Mouse (Mus musculus) myocyte (in vitro differentiated cells): ENCODE results near the gene Tm7sf3.

Experiments
- CEBPB ChIP-seq: IDR thresholded peaks from 2 replicates; pipeline ENCODE4 v1.6.1; 2011; ENCODE audit warnings: mild to moderate bottlenecking, moderate library complexity; ENCODE audit not compliant: poor library complexity, insufficient read depth, severe bottlenecking
- MAX ChIP-seq: IDR thresholded peaks from one replicate; pipeline ENCODE4 v1.6.1; 2011; ENCODE audit warnings: low read depth, mild to moderate bottlenecking, control low read depth
- POLR2A ChIP-seq: IDR thresholded peaks from one replicate; pipeline ENCODE4 v1.6.1; 2011; ENCODE audit warnings: low read depth, mild to moderate bottlenecking, control low read depth, moderate library complexity; ENCODE audit not compliant: insufficient read length

DNA sequence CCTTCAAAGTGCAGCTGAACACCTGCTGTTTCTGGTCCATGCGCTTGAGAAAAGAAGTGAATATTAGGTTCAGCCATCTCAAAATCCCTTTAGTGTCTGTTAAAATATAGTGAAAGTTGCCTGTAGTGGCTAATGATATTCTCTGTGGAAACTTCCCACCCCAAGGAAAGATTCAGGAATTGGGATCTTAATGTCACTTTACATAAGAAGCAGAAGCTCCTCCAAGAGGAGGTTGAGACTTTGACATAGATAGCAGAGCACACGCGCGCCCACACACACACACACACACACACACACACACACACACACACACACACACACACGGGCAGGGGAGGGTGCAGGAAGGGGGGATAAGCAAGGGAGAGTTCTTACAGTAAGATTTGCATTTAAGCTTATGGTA is 57.5 kb downstream of the Tm7sf3 start:
- TF ChIP-seq POLR2A (no peak), CEBPB (no peak), MAX (no peak)
